Mouse (Mus musculus): ENCODE data around the gene Ttc21a.
"Not testable (repeated sequence)": the region's sequence is repeated elsewhere in the genome, so short reads cannot be mapped to it uniquely, and the experiment has no call there.

The Ttc21a gene

DNA sequence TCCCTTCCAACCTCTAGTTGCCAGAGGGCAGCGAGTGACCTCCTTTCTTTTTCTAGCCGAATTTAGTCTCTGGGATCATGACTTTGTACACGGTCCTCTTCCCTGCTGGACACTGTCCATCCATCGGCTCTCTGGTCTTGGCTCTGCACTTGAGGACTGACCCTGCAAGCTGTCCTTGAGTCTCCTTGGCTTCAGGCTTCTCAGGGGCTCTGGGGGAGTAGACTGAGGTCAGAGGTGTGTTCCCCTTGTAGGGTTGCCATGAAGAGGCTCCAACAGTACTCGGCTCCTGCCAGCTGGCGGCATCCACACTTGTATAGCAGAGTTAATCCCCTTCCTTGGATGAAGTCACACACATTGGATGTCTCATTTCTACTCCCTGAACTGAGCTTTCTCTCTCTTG lies 62.2 kb downstream of the Ttc21a start:
- DNase-seq (ENCODE audit: low spot score) = no peak

DNA sequence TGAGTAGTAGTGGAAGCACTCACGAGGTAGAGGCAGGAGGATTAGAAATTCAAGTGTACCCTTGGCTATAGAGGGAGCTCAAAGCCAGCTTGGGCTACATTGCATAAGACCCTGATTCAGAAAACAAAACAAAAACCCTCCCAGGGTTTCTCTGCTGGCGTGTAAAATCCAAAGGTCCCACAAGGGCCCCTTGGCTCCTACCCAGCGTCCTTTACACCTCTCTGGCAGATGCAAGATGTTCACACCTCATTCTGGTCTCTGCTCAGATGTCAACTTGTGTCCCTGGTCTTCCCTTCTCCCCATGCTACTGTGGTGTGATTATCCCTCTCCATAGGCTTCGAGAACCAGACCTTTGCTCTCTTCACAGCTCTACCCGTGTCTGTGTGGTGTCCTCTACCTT lies 63.4 kb downstream of the Ttc21a start:
- DNase-seq (ENCODE audit: low spot score) = no peak

DNA sequence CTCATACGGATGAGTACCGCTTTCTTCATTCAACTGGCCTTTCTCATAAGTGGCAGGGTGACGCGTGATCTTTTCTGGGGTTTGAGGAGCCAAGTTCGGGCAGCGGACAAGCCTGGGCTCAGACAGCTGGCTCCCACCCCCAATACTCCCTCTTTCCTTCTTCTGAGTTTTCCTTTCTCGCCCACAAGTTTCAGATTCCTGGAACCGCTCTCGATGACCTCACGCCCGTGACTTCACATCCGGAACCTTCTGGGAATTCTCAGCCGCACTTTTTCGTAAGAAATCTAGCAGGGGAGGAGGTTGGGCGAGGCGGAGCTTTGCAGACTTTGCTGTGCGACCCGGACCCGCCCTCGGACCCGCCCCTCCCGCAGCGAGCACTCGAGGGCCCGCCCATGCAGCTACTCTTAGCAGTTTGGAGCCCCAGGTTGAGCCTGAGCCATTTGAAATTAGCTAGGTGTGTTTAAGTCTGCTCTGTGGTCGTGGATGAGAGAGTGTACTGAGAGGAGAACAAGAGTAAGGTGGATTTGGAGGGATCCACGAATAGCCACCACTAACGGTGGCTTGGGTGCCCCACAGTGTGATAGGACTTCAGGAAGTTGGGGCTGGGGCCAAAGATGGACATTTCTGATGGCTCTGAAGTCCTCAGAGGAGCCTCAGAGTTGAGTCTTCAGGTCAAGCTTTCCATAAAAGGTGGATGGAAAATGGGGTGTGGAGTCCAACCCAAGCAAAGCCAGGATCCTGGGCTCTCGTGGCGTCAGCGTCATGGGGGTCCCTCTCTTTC lies 64.7 kb downstream of the Ttc21a start:
- peak; percentile 92 for DNase-seq (ENCODE audit: low spot score)

DNA sequence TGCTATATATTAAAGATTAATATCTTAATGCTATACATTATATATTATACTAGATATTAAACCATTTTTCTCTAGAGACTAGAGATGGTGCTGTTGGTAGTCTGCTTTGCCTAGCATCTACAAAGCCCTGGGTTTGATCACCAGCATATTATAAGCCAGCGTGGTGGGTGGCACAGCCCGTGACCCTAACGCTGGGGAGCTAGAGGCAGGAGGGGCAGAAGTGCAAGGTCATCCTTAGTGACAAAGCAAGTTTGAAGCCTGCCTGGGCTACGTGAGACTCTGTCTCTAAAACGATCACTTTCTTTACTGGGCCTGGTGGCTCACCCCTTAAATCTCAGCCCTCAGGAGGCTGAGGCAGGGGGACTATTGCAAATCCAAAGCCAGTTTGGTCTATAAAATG lies 65.5 kb downstream of the Ttc21a start:
- DNase-seq (ENCODE audit: low spot score) = no peak

DNA sequence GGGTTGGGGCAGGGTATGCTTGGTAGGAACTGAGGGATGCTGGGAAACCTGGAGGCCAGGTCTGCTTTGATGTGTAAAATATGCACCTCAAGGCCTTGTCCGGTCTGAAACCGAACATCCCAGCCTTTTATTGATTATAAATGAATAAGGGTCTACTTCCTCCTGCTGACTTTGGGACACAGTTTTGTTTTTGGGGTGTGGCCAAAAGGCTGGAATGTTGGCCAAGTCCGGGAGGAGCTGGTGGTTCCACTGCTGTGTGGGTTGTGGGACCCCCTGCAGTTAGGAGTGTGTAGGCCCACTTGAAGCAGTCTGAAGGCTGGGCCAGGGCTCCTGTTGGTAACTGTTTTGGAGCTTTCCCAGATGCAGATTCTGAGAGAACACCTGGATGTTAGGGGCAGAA lies 68.5 kb downstream of the Ttc21a start:
- no peak for DNase-seq (ENCODE audit: low spot score)

DNA sequence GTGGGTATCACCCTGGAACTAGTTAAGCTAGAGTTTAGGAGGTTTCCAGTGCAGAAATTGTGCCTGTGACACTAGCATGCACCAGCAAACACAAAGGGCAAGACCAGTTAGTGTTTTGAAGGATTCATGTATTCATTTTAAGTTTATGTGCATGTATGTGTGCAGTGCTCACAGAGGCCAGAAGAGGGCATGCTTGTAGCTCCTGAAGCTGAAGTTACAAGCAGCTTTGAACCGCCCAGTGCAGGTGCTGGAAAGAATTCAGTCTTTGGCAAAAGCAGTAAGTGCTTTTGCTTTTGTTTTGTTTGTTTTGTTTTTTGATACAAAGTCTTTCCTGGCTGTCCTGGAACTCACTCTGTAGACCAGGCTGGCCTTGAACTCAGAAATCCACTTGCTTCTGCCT lies 70.4 kb downstream of the Ttc21a start:
- DNase-seq (ENCODE audit: low spot score) = no peak

DNA sequence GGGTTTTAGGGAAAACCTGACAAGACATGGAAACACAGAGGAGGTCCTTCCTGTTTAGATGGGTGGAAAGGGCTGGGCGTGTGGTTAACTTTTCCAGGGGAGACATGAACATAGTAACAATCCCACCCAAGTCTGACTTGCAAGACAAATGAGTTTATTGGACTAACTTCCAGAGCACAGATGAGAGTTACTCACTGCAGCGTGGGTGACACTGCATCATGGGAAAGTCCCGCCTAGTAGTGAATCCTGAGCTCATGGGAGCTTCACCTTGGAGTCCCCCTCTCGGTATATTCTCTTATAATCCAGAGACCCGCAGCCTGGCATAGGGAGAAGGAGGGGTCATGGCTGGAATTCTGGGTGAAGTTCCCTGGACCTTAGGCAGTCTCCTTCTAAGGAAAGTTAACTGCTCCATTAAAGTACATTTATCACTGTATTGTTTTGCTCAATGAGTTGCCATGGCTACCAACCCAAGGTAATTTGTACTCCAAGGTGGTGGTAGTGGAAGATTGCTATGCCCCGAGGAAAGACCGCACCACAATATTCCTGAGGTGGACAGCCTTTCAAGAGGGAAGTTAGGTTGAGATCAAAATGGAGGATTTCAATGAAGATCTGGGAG lies 71.9 kb downstream of the Ttc21a start:
- DNase-seq (ENCODE audit: low spot score) = no peak

DNA sequence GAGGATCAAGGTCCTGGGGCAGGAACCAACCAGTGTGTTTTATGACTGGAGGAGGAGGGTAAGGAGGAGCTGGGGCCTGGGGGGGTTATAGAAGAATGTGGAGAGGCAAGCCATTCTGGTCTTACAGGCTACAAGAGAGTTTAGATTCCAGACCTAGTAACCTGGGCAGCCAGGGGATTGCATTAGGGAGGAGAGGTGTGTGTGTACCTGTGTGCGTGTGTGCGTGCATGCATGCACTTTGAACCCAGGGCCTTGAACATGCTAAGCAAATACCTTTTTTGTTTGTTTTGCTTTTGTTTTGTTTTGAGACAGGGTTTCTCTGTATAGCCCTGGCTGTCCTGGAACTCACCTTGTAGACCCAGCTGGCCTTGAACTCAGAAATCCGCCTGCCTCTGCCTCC lies 72.5 kb downstream of the Ttc21a start:
- DNase-seq (ENCODE audit: low spot score) = no peak

DNA sequence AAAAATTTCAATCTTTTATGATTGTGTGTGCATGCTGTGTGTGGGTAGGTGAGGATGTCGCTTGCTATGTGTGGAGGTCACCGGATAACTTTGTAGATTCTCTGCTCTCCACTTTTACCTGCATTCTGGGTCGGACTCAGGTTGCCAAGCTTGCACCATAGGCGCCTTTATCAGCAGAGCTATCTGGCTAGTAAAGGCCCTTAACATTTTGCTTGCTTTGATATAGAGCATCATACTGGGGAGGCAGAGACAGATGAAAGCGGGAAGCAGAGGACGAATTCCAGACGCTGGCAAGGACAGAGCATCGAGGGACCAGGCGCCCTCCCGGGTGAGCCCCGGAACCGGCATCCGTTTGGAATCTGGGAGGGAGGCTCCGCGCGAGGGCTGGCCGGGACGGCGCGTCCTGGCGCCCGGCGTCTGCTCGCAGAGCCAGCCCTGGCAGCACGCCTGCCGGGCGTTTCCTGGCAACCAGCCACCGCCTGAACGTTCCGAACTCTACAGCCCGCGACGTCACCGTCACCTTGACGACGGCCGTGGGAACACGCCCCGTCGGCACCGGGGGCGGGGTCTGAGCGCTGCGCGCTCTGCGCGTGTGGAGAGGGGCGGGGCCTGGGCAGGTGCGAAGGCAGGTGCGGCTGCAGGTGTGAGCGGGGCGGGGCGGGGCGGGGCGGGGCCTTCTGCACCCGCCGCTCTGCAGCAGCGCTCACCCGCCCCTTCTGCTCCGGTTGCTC lies 73.5 kb downstream of the Ttc21a start:
- DNase-seq (ENCODE audit: low spot score) = peak; percentile 84

DNA sequence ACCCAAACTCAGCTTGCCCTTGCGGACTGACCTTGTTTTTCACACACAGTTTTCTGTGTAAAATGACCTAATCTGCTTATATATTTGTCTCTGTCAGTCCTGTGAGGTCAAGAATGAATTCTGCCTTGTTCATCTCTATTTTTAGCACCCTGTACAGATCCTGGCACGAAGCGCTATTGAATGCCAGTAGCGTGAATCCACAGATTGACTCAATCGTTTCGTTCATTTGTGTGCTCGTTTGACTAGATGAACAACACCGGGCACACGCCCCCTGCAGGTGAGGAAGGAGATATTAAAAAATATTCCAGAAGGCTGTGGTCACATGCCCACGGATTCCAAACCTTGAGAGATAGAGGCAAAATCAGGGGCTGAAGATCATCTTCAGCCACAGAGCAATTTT lies 74.1 kb downstream of the Ttc21a start:
- peak; percentile 37 for DNase-seq (ENCODE audit: low spot score)

DNA sequence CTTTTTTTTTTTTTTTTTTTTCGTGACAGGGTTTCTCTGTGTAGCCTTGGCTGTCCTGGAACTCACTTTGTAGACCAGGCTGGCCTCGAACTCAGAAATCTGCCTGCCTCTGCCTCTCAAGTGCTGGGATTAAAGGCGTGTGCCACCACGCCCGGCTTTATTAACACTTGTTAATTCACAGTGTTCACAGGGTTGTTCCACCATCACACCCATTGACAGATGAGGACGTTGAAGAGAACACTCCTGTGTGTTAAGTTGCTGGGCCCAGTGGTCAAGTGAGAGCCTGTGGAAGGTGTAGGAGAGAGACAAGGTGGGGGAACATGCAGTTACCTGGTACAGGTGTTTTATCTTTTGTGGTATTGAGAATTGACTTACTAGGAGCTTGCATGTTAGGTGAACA lies 74.8 kb downstream of the Ttc21a start:
- DNase-seq (ENCODE audit: low spot score) = not testable (repeated sequence)

DNA sequence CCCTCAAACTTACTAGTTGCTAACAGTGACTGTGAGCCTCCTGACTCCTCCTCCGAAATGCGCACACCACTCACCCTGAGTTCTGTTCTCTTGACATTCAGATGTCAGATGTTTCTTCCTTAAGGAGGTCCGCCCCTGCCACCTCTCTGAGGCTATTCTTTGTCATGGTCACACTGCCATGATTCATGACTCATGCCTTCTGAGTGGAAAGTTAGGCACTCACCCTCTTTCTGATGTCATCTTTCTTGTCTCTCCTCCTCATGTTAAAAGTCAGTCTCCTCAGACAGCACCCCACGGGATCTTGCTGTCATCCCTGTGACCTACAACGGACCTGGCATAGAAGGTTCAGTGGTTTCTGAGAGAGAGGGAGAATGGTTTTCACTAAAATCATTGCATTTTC lies 75.4 kb downstream of the Ttc21a start:
- DNase-seq (ENCODE audit: low spot score) = no peak

DNA sequence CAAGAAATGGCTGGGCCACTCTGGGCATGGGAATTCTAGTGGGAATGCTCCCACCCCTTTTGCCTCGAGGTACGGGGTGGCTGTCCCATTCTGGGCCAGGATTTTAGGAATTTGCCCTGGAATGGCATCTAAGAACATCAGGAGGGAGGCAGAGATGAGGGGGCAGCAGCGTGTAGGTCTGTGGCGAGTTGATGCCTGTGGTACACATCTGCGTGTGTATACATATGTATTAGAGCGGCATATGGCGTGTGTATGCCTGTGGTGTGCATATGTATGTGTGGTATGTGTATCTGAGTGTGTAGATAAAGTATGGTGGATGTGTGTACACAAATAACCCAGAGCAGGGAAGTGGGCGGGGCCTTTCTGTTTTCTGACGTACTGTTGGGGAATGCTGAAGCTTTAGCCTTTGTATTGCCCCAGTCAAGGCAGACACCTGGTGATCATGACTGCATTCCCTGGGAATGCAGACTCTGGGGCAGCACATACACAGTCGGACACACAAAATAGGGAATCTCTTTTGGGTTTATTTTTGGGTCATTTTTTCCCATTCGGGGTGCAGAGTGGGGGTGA lies 75.9 kb downstream of the Ttc21a start:
- no peak for DNase-seq (ENCODE audit: low spot score)

DNA sequence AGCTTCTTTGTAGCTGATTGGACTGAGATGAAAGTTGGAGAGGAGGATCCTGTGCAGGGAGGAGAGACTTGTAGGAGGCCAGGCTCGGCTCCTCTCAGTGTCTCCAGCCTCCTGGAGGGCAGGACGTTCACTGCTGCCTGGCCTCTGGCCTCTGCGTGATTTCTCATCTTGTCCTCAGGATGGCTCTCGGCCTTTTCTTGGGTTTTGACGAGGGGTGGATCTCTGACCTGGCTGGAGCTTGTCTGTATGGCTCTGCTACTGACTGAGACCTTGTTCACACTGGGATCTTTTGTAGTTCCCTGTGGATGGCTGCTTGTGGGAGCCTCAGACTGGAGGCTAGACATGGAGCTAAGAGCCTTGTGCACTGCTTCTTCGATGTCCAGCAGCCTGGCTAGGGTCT lies 77.4 kb downstream of the Ttc21a start:
- no peak for DNase-seq (ENCODE audit: low spot score)

DNA sequence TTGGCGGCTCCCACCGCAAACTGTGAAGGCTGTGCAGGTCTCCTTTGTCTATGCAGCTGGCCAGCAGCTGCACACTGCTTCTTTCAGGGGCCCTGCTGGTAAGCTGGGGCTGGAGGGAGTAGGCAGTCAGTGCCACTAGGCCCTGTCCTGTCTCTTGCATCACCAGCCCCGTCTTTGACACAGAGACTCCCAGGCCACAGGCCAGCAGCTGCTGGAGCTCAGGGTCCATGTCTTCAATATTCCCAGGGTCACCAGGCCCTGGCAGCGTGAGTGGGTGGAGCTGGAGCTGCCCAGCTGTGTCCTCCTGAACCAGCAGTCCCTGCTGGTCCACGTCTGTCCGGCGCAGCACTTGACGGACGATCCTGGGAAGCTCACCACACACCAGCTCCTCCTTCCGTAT lies 79.5 kb downstream of the Ttc21a start:
- no peak for DNase-seq (ENCODE audit: low spot score)
